Mouse (Mus musculus): ENCODE data around the gene Ttc30a2.
A peak's percentile ranks its signal among the peaks of the same experiment; 100 is the strongest.
"Not testable (repeated sequence)": the region's sequence is repeated elsewhere in the genome, so short reads cannot be mapped to it uniquely, and the experiment has no call there.

Ttc30a2 gene

DNA sequence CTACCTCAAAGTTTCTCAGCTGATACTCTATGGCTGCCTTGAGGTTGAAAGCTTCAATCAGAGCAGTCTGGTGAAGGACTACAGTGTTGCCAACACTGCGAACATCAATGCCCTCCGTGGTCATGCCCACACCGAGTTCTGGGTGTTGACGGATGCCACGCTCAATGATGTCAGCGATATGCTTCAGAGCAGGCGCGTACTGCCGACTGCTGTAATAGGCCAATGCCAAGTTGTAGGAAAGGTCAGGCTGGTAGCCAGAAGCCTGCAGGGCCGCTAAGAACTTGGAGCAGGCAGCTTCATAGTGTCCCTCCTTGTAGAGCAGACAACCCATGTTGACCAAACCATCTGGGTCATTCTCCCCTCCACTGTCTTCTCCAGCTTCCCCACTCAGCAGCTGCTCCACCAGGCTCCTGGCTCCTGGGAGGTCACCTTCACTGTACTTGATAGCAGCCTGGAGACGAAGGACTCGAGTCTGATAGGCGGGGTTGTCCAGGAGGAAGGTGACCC, 3.0 kb upstream of the Ttc30a2 start:
- not testable (repeated sequence) for DNase-seq (ENCODE audit: low spot score)

DNA sequence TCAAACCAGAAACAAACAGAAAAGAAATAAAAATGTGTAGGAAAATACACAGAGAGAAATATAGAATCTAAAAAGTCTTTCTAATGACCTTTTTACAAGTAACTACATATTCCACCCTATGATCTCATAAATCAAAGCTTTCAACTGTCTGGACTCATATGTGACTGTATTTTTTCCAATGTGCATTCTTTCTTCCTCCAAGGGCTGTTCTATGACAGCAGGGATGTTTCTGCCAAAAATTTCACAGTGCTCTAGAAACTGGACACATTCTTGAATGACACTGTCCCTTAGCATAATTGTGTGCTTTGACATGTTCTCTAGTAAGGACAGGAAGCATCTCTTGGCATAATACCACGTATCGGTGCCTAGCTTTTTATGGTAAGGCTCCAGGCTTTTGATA, 1.9 kb downstream of the Ttc30a2 start:
- DNase-seq (ENCODE audit: low spot score) = not testable (repeated sequence)

DNA sequence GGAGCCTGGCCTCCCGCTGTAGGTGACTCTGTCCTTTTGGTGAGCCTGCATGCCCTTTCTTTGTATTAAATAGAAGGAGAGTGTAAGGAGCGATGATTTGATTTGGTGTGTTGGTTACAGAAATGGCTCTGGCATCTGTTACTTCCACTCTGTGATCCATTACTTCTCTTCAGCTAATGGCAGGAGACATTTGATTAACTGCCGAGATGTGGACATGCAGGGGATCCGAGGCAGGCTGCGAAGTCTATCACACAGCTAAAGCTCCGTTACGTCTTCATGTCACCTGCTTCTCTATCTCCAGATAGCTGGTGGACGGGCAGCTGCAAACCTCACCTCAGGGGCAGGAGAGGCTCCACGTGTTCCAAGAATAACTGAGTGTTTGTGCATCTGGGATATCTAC, 3.8 kb downstream of the Ttc30a2 start:
- no peak for DNase-seq (ENCODE audit: low spot score)

DNA sequence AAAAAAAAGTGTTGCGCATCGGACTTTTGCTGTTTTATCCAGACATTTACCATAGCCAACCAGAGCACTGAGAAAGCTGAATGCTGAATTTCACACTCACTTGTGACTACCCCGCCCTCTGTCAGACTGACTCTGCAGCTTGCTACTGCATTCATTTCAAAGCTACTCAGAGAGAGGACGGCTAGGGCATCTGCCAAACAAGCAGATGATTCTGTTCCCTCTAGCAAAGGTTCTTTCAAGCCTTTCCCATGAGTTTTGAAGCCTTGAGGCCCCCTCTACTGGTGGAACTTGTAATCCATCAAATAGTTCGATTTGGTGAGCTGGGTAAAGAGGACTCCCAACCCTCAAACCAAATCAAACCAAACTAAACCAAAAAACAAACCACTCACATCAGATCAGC, 13.0 kb downstream of the Ttc30a2 start:
- DNase-seq (ENCODE audit: low spot score) = no peak

DNA sequence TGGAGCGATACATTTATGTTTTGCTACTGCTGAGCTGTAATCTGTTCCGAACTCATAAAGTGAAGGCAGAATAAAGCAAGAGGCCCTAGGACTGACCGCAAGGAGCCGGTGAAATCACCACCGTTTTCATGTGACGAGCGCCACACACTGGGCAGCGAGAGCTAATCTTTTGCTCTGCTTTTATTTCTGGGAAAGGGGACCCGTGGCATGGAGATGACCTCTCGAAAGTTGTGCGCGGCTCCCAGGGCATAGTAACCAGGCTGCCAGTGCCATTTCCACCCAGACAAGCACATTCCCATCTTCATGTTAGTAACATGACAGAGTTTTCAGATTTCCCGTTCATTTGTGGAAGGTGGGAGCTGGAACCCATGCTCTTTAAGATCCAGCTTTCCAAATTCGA, 13.5 kb downstream of the Ttc30a2 start:
- DNase-seq (ENCODE audit: low spot score) = peak; percentile 50

DNA sequence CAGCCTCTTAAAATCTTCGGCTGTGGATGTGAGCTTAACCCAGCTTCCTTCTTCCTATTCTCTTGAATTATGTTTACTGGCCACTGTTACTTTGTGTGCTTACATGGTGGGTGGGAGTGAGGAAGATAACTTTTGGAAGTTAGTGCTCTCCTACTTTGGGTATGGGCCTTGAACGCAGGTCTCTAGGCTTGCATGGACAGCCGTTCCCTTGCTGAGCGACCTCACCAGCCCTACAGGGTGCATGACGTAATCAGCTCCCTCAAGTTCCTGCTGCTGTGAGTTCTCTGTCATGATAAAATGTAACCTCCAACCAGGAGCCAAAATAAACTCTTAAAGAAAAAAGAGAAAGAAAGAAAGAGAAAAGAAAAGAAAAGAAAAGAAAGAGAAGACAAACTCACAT, 13.9 kb downstream of the Ttc30a2 start:
- DNase-seq (ENCODE audit: low spot score) = no peak

DNA sequence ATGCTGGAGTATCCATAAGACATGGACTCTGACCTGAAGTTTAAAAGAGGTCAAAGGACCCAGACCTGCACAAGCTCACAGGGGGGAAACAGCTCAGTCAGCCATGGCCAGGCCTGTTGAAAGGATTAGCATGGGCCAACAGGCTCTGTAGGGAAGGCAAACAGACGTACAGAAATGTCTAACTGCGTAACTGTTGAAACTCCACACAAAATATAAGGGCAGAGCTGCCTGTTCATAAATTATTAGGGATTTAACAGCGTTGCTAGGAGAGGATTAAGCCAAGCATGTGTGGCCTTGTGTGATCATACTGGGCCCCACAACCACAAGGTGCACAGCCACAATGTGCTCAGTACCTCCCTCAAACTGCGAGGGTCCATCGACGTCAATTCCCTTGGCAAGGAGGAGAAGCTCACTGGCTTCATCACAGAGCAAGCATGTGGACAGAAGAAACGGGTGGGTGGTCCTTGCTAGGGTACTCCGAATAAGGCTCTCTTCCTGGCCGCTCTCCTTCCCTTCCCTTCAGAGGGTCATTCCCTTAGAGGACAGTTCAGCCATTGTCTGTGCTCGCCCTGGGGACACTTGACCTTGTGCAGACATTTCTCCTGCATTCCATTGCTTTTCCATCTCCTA, 14.6 kb downstream of the Ttc30a2 start:
- DNase-seq (ENCODE audit: low spot score) = peak; percentile 63

DNA sequence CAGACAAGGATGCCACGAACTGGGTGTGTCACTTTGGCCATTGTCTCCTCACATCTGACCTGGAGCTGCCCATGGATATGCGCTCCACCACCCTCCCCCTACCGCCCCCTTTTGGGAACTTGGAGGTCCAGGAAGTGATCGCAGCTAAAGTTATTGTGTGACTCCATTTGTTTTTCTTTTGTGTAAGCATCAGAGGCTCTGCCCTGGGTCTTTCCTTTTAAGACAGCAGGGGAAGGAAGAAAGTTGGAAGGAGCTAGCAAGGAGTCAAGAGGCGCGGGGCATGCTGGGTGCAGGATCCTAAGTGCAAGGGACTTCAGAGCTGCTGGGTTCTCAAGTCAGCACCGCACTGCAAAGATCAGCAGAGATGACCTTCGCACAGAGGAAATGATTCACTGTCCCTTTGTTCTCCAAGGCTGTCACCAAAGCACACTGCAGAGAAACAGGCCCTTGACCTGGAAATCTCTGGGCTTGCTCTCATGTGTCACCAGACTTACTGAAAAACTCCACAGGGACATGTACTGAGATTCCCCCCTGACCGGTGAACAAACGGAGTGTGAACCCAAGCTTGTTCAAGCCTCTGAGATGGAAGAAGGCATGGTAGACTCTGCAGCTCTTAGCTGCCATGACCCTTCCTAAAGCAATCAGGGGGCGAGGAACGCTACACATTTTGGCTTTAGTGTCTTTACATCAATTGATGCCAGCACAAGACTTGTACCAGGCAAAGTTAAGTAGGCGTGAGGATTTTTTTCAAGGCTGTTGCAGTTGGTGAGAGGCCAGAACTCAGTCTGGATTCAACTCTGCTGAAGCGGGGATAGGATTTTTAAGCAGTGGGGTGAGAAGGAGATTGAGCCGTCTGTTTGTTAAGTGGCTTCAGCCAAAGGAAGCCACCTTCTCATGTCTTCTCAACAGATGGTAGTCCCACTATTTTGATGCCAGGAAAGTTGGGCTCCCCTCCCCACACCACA, 17.3 kb downstream of the Ttc30a2 start:
- peak; percentile 71 for DNase-seq (ENCODE audit: low spot score)

DNA sequence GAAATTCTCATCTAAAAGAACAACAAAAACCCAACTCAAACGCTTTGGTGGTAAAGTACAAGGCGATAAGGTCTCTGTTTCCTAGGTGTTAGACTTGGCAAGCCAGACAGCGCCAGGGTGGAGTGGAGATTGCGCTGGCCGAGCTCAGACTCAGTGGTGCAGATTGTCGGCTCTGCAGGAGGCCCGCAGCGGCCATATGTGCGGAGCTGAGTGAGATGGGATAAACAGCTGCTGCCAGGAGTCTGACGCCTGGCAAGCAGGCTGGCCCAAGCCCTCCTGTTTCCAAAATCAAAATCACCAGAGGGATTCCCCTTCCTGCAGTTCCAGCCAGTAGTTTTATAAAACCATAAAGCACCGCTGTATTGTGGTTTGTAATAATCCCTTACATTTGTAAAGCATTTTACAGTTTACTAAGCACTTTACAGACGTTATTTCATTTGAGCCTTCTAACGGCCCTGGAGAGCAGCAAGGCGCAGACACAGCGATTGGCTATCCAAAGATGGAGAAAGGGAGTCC, 18.1 kb downstream of the Ttc30a2 start:
- DNase-seq (ENCODE audit: low spot score) = peak; percentile 22

DNA sequence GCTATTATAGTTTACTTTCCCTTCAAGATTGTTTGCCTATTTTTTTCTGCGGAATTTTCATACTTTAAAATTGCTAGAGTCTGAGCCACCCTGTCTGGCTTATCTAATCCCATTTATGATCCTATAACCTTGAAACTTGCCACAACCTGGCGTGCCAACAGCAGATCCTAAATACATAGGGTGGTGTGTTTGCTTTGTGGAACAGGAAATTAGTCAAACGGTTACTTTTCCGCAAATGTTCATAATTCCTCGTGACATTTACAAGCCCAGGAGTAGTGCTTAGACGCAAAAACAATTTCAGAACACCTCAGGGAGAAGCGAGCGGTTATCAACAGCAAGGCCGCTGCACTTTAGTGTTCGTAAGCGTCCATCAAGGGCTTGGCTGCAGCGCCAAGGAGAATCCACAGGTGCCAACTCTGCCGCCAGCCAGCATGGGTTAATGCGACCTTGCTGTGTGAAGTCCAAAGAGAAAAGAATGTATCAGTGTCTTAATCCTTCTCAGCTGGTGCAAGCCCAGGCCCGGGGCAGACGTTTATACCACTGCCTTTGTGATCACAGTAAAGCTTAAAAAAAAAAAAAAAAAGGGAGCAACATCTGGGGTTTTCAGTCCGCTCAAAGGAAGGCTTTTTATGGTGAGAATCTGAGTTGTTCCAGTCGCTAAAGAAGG, 18.7 kb downstream of the Ttc30a2 start:
- no peak for DNase-seq (ENCODE audit: low spot score)

DNA sequence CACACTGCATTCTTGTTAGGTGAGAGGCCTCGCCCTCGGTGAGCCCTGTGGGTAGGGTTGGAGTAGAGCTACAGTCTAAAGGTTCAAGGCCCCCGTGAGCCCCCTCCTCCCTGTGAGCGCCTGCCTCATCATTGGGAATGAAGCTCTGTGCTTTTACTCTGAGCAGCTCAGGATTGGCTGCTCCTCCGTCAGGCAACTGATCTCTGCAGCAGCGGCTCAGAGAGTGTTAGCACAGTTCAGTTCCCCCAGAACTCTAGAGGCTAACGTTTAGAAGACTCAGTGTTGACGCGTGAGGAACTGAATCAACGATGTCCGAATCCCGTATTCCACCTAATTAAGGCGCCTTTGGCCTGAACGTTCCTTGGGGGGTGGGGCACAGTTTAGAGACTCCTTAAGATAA, 22.3 kb downstream of the Ttc30a2 start:
- DNase-seq (ENCODE audit: low spot score) = no peak

DNA sequence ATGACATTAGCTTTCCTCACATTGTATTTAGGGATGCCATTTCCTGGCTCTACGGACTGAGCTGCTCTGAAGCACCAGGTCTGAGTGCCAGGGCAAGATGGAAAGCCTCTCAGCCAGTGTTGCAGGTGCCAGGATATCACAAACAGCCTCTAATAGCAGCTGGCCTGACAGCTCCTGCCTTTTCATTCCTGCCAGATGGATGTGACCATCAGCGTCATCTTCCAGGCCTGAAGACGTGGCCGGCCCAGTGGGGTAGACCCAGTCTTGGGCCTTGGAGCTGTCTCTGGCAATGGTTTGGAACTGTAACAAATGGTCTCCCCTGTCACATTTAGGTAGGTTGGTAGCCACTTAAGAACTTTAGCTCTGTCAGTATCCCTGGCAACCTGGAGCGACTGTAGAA, 24.6 kb downstream of the Ttc30a2 start:
- DNase-seq (ENCODE audit: low spot score) = no peak

DNA sequence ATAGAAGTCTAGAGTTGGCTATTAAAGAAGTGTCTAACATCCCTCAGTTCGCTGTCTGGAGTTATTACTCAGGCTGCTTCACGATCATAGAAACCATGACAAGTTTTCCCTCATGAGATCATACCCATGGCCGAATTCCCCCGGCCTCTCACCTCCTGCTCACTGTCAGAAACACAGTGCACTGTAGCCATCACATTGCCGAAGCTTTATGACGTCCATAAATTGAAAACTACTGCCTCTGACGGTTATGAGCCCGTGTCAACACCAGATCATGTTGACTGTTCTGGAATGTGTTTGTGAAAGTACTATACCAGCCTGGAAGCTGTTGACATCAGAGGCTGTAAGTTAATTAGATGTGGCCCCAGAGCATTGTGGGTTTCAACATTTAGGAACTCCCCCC, 27.3 kb downstream of the Ttc30a2 start:
- no peak for DNase-seq (ENCODE audit: low spot score)

DNA sequence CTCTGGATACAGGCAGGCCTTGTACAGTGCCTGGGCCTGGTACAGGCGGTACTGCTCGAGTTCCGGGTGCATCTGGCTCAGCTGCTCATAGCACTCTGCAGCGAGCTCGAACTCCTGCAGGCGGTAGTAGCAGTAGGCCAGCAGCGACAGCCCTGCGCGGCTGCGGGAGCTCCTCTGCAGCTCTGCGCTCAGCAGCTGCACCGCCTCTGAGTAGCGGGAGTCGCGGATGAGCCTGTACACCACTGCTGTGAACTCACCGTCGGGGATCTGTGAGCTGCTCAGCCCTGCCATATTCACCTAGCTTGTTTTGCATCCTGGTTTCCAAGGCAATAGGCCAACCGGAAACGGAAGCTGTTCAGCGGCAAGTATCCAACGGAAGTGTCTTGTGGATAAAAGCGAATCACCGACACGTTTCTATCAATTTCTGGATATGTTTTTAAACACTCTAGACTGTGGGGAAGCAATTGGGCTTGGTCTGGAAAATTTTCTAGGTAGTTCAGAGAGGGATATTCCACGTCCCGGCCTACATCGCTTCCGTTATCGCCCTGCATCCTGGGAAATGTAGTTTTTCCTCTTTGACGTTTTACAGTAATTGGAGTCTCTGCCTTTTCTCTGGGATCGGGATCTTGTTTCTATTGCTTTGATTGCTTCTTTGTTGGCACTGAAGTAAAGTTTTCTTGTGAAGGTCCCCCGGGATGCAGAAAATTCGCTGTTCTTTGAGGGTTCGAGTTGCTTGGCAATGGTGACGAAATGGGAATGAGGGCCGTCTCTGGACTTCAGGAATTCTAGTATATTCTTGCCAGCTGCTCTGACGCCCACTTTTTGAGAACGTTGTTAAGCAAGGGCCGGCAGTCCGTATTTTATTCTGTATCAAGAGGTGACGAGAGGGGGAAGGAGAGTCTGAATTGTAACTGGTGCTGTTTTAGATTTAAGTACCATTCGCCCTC, 39.6 kb downstream of the Ttc30a2 start, which contains the start of gene Ttc30b:
Gene Ttc30b (minus strand): TSS at position 469 of the 947 bp plus-strand sequence.
- DNase-seq (ENCODE audit: low spot score) = peak; percentile 84

DNA sequence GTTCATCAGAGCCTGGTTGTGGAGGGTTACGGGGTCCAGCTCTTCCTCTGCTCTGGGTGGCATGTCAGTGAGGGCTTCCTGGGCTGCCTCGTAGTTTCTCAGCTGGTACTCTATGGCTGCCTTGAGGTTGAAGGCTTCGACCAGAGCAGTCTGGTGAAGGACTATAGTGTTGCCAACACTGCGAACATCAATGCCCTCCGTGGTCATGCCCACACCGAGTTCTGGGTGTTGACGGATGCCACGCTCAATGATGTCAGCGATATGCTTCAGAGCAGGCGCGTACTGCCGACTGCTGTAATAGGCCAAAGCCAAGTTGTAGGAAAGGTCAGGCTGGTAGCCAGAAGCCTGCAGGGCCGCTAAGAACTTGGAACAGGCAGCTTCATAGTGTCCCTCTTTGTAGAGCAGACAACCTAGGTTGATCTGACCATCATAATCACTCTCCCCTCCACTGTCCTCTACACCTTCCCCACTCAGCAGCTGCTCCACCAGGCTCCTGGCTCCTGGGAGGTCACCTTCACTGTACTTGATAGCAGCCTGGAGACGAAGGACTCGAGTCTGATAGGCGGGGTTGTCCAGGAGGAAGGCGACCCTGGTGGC, 40.4 kb downstream of the Ttc30a2 start:
- not testable (repeated sequence) for DNase-seq (ENCODE audit: low spot score)

DNA sequence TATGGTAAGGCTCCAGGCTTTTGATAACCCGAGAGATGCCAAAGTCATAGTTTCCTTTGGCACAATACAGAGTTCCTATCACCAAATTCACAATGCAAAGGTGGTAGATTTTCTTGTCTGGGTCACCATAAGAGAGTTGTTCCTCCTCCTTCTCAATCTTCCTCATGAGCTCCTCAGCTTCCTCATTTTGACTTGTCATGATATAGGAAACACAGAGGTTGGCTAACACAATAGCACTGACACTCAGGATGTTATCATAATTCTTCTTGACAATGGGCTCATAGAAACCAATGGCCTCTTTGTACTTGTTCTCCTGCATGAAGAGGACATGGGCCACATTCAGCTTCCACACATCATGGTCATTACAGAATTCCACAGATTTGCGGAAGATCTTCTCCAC, 41.3 kb downstream of the Ttc30a2 start:
- not testable (repeated sequence) for DNase-seq (ENCODE audit: low spot score)

DNA sequence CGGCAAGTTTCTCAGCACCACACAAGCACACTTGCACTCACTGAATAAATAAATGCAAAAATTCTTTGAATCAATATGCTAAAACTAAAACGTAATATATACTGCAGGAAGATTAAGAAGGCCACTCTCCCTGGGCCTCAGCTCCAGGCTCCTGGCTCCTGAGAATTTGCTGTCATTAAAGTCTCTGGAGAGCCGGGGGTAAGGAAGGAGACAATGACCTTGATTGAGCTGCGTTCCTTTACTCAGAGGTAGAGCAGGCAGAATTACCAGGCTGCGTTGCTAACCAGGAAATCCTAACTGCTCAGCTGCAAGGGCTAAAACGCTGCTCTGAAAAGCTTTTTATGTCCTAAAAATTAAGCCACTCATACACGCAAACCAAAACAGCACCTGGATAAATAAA, 44.4 kb downstream of the Ttc30a2 start:
- DNase-seq (ENCODE audit: low spot score) = no peak

DNA sequence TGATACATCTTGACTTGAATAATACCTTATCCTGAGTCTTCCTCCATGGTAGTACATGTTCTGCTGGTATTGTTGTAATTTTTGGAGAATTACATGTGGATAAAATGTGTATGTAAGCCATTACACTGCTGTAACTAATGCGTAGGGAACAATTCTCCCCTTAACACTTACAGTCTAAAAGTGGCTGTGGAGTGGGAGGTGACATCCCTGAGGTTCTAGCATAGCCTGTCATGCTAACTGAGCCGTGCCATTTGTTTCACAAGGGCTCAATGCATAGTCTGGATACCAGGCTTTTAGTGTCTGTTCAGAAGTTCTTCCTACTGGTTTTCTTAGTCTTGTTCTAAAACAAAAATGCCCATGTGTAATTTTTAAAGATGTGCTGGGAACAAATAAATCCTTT, 47.0 kb downstream of the Ttc30a2 start:
- DNase-seq (ENCODE audit: low spot score) = no peak

DNA sequence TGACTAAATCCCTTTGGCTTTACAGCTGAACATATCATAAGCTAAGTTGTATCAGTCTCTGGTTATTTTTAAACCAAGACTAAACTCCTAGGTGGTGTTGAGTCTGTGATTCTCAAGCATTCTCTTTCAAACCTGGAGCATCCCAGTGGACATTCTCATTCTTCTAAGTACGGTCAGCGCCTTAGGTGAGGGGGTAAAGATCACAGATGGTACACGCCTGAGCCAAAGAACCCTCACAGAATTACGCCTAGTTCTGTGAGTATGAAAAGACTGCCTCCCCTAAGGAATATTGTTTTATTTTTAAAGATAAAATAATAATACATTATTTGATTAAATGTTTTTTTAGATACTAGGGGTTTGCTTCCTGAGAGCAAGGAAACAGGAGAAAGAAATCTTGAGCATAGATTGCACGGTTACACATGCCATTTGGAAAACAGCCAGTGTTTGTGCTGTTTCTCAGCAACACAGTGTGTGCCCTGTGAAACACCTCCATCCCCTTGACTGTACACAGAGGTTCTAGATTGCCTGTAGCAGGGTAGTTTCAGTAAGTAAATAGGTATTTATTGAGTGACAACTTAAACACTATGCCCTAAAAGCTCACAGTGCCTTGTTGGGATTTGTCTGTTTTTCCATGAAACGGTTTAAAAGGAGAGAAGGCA, 48.1 kb downstream of the Ttc30a2 start:
- DNase-seq (ENCODE audit: low spot score) = no peak

DNA sequence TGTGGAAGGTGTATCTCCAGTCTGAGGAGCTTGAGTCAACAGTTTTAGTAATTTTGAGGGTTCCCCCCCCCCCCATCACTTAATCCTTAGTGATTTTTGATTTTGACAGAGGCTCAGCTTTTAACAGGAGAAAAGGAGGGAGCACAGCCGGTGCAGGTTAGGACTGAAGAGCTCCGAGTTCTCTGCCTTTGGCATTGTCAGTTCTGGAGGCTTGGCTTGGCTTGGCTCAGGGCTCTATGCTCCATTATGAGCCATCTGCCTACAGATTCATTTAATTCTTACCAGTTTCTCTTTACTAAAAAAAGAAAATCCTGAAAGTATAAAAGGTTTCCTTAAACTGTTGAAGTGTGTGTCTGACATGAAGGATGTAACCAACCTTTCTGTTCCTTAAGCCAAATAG, 48.8 kb downstream of the Ttc30a2 start:
- DNase-seq (ENCODE audit: low spot score) = no peak
